Mouse (Mus musculus) erythroblast, embryonic 14.5 days (primary cell): ENCODE data around the gene Cited2.

Source experiments
- GATA1 ChIP-seq: IDR thresholded peaks from 2 replicates; pipeline ENCODE4 v1.6.1; 2012; ENCODE audit warnings: low read length, inconsistent platforms, mixed read lengths
- TAL1 ChIP-seq: IDR thresholded peaks from 3 replicates; pipeline ENCODE4 v1.6.1; 2012; ENCODE audit warnings: low read length, inconsistent platforms, mixed read lengths

- no peak for TF ChIP-seq GATA1
- no peak for TF ChIP-seq TAL1
These were observed 33.2 kb upstream of the Cited2 start for GRCm38 (mm10) chr10:17689806-17690205.
